Mouse (Mus musculus): Measurements from ENCODE around the gene Dlg2. TPM values are rescaled to one million over a fixed set of nuclear protein-coding genes. Genes with fewer than 3 reads are reported as not detected.

Dlg2 gene
- polyA plus RNA-seq, 1 experiment from 2014 or later = 3.8 TPM

- Histone ChIP-seq H3K4me1 (no peaks in the 10 kb centered on the region), H3K4me3 (no peak overlapping the region), H3K27me3 (ENCODE audit: insufficient read depth, poor library complexity, severe bottlenecking) (no peaks in the 10 kb centered on the region), H3K9me3 (no peaks in the 10 kb centered on the region), H3K27ac (no peak overlapping the region), H3K36me3 (no peaks in the 10 kb centered on the region)
- DNase-seq (ENCODE audit: low spot score) = no peak
Measured at GRCm38 (mm10) chr7:91345073-91345472, 868.6 kb downstream of the Dlg2 start.

- no peaks in the 10 kb centered on the region for H3K9me3 ChIP-seq
- 62% methylated on average over 10 of the region's 10 CpGs for WGBS
- no peaks in the 10 kb centered on the region for H3K36me3 ChIP-seq
- DNase-seq (ENCODE audit: low spot score) = no peak
- H3K4me1 ChIP-seq = no peaks in the 10 kb centered on the region
- no peak overlapping the region for H3K27ac ChIP-seq
- no peak overlapping the region for H3K4me3 ChIP-seq
- no peaks in the 10 kb centered on the region for H3K27me3 ChIP-seq (ENCODE audit: insufficient read depth, poor library complexity, severe bottlenecking)
Measured at GRCm38 (mm10) chr7:91369821-91370321, 893.4 kb downstream of the Dlg2 start.

GRCm38 (mm10) chr7:91382281-91382680 is 905.8 kb downstream of the Dlg2 start:
- Histone ChIP-seq H3K9me3 (no peaks in the 10 kb centered on the region), H3K36me3 (no peaks in the 10 kb centered on the region), H3K4me3 (no peak overlapping the region), H3K27ac (no peak overlapping the region), H3K4me1 (no peaks in the 10 kb centered on the region), H3K27me3 (ENCODE audit: insufficient read depth, poor library complexity, severe bottlenecking) (0 out of 2 replicates have a peak, but pooled peaks cover 7% of the 10 kb centered on the region)
- DNase-seq (ENCODE audit: low spot score) = no peak
- 74% methylated on average over 3 of the region's 3 CpGs for WGBS

- Histone ChIP-seq H3K4me1 (no peaks in the 10 kb centered on the region), H3K27me3 (ENCODE audit: insufficient read depth, poor library complexity, severe bottlenecking) (0 out of 2 replicates have a peak, but pooled peaks cover 7% of the 10 kb centered on the region), H3K9me3 (no peaks in the 10 kb centered on the region), H3K4me3 (no peak overlapping the region), H3K27ac (no peak overlapping the region), H3K36me3 (no peaks in the 10 kb centered on the region)
- no peak for DNase-seq (ENCODE audit: low spot score)
- 60% methylated on average over 1 of the region's 1 CpGs for WGBS
Measured at GRCm38 (mm10) chr7:91383873-91384272, 907.4 kb downstream of the Dlg2 start.

- Histone ChIP-seq H3K27ac (no peak overlapping the region), H3K4me3 (no peak overlapping the region), H3K27me3 (ENCODE audit: insufficient read depth, poor library complexity, severe bottlenecking) (no peaks in the 10 kb centered on the region), H3K36me3 (no peaks in the 10 kb centered on the region), H3K4me1 (no peaks in the 10 kb centered on the region), H3K9me3 (no peaks in the 10 kb centered on the region)
- 83% methylated on average over 5 of the region's 5 CpGs for WGBS
- no peak for DNase-seq (ENCODE audit: low spot score)
Measured at GRCm38 (mm10) chr7:91389272-91389671, 912.8 kb downstream of the Dlg2 start.

- Histone ChIP-seq H3K4me1 (no peaks in the 10 kb centered on the region), H3K27ac (no peak overlapping the region), H3K36me3 (no peaks in the 10 kb centered on the region), H3K9me3 (no peaks in the 10 kb centered on the region), H3K4me3 (no peak overlapping the region), H3K27me3 (ENCODE audit: insufficient read depth, poor library complexity, severe bottlenecking) (no peaks in the 10 kb centered on the region)
- no peak for DNase-seq (ENCODE audit: low spot score)
- WGBS = 41% methylated on average over 3 of the region's 3 CpGs
Measured at GRCm38 (mm10) chr7:91397827-91398226, 921.4 kb downstream of the Dlg2 start.

- no peaks in the 10 kb centered on the region for H3K36me3 ChIP-seq
- no peaks in the 10 kb centered on the region for H3K9me3 ChIP-seq
- no peak overlapping the region for H3K4me3 ChIP-seq
- H3K27ac ChIP-seq = no peak overlapping the region
- no peak for DNase-seq (ENCODE audit: low spot score)
- no peaks in the 10 kb centered on the region for H3K4me1 ChIP-seq
- H3K27me3 ChIP-seq (ENCODE audit: insufficient read depth, poor library complexity, severe bottlenecking) = no peaks in the 10 kb centered on the region
- WGBS = 76% methylated on average over 5 of the region's 5 CpGs
Measured at GRCm38 (mm10) chr7:91412109-91412508, 935.6 kb downstream of the Dlg2 start.

- DNase-seq (ENCODE audit: low spot score) = no peak
- 84% methylated on average over 2 of the region's 2 CpGs for whole genome bisulfite sequencing
- no peaks in the 10 kb centered on the region for H3K27me3 ChIP-seq (ENCODE audit: insufficient read depth, poor library complexity, severe bottlenecking)
- no peak overlapping the region for H3K4me3 ChIP-seq
- H3K27ac ChIP-seq = no peak overlapping the region
- H3K4me1 ChIP-seq = no peaks in the 10 kb centered on the region
- H3K9me3 ChIP-seq = no peaks in the 10 kb centered on the region
- no peaks in the 10 kb centered on the region for H3K36me3 ChIP-seq
Measured at GRCm38 (mm10) chr7:91414150-91414549, 937.7 kb downstream of the Dlg2 start.

GRCm38 (mm10) chr7:91414749-91415148 is 938.3 kb downstream of the Dlg2 start:
- no peak for DNase-seq (ENCODE audit: low spot score)
- H3K9me3 ChIP-seq = no peaks in the 10 kb centered on the region
- no peaks in the 10 kb centered on the region for H3K36me3 ChIP-seq
- no peak overlapping the region for H3K27ac ChIP-seq
- WGBS = 69% methylated on average over 2 of the region's 2 CpGs
- H3K4me1 ChIP-seq = no peaks in the 10 kb centered on the region
- no peak overlapping the region for H3K4me3 ChIP-seq
- no peaks in the 10 kb centered on the region for H3K27me3 ChIP-seq (ENCODE audit: insufficient read depth, poor library complexity, severe bottlenecking)

- DNase-seq (ENCODE audit: low spot score) = no peak
- 82% methylated on average over 4 of the region's 4 CpGs for WGBS
- Histone ChIP-seq H3K27me3 (ENCODE audit: insufficient read depth, poor library complexity, severe bottlenecking) (no peaks in the 10 kb centered on the region), H3K36me3 (no peaks in the 10 kb centered on the region), H3K4me3 (no peak overlapping the region), H3K27ac (no peak overlapping the region), H3K9me3 (no peaks in the 10 kb centered on the region), H3K4me1 (no peaks in the 10 kb centered on the region)
Measured at GRCm38 (mm10) chr7:91420215-91420614, 943.7 kb downstream of the Dlg2 start.

GRCm38 (mm10) chr7:91423784-91424183 is 947.3 kb downstream of the Dlg2 start:
- no peaks in the 10 kb centered on the region for H3K9me3 ChIP-seq
- H3K4me1 ChIP-seq = no peaks in the 10 kb centered on the region
- no peak overlapping the region for H3K27ac ChIP-seq
- H3K4me3 ChIP-seq = no peak overlapping the region
- H3K36me3 ChIP-seq = no peaks in the 10 kb centered on the region
- 74% methylated on average over 4 of the region's 4 CpGs for WGBS
- no peaks in the 10 kb centered on the region for H3K27me3 ChIP-seq (ENCODE audit: insufficient read depth, poor library complexity, severe bottlenecking)
- DNase-seq (ENCODE audit: low spot score) = no peak

GRCm38 (mm10) chr7:91429712-91430275 is 953.3 kb downstream of the Dlg2 start:
- 79% methylated on average over 5 of the region's 5 CpGs for WGBS
- Histone ChIP-seq H3K27ac (no peak overlapping the region), H3K9me3 (no peaks in the 10 kb centered on the region), H3K4me3 (no peak overlapping the region), H3K27me3 (ENCODE audit: insufficient read depth, poor library complexity, severe bottlenecking) (no peaks in the 10 kb centered on the region), H3K36me3 (no peaks in the 10 kb centered on the region), H3K4me1 (no peaks in the 10 kb centered on the region)
- no peak for DNase-seq (ENCODE audit: low spot score)

GRCm38 (mm10) chr7:91431594-91432240 is 955.2 kb downstream of the Dlg2 start:
- 41% methylated on average over 11 of the region's 11 CpGs for WGBS
- Histone ChIP-seq H3K9me3 (no peaks in the 10 kb centered on the region), H3K27ac (no peak overlapping the region), H3K27me3 (ENCODE audit: insufficient read depth, poor library complexity, severe bottlenecking) (no peaks in the 10 kb centered on the region), H3K4me3 (no peak overlapping the region), H3K36me3 (no peaks in the 10 kb centered on the region), H3K4me1 (no peaks in the 10 kb centered on the region)
- no peak for DNase-seq (ENCODE audit: low spot score)

- Histone ChIP-seq H3K4me3 (no peak overlapping the region), H3K4me1 (no peaks in the 10 kb centered on the region), H3K9me3 (no peaks in the 10 kb centered on the region), H3K27me3 (ENCODE audit: insufficient read depth, poor library complexity, severe bottlenecking) (no peaks in the 10 kb centered on the region), H3K27ac (no peak overlapping the region), H3K36me3 (no peaks in the 10 kb centered on the region)
- WGBS = 85% methylated on average over 4 of the region's 4 CpGs
- no peak for DNase-seq (ENCODE audit: low spot score)
Measured at GRCm38 (mm10) chr7:91432563-91432962, 956.1 kb downstream of the Dlg2 start.
